Mouse (Mus musculus): ENCODE results near the gene Gm28042. TPM values are rescaled to one million over a fixed set of nuclear protein-coding genes. Genes with fewer than 3 reads are reported as not detected.

Gene Gm28042
- polyA plus RNA-seq, 1 experiment from 2014 or later = 4.3 TPM

- Histone ChIP-seq H3K36me3 (ENCODE audit: control insufficient read depth, insufficient read depth, low read length) (no peaks in the 10 kb centered on the region), H3K4me1 (replicated peaks; ENCODE audit: control insufficient read depth, insufficient read depth) (0 out of 2 replicates have a peak, but pooled peaks cover 3% of the 10 kb centered on the region), H3K9ac (ENCODE audit: low read length) (no peak overlapping the region), H3K27me3 (ENCODE audit: control insufficient read depth, insufficient read depth, low read length) (no peaks in the 10 kb centered on the region), H3K4me3 (ENCODE audit: low read depth, low read length) (no peak overlapping the region), H3K9me3 (ENCODE audit: control insufficient read depth, low read length) (no peaks in the 10 kb centered on the region), H3K27ac (replicated peaks) (no peak overlapping the region), H3K4me2 (replicated peaks; ENCODE audit: low read depth) (no peak overlapping the region)
- ATAC-seq (ENCODE audit: low FRiP score, low TSS enrichment) (no peak), DNase-seq (ENCODE audit: low spot score) (no peak)
- TF ChIP-seq CTCF (IDR thresholded peaks at IDR 0.05; ENCODE audit: low read depth) (peak; percentile 52), EP300 (optimal IDR thresholded peaks at IDR 0.05) (no peak)
- 79% methylated on average over 6 of the region's 6 CpGs for WGBS
Measured at GRCm38 (mm10) chr2:120064639-120065038, 37.3 kb downstream of the Gm28042 start.

- no peak overlapping the region for H3K27ac ChIP-seq (replicated peaks)
- 0 out of 2 replicates have a peak, but pooled peaks cover 3% of the 10 kb centered on the region for H3K4me1 ChIP-seq (replicated peaks; ENCODE audit: control insufficient read depth, insufficient read depth)
- no peak overlapping the region for H3K4me3 ChIP-seq (ENCODE audit: low read depth, low read length)
- H3K9me3 ChIP-seq (ENCODE audit: control insufficient read depth, low read length) = no peaks in the 10 kb centered on the region
- DNase-seq (ENCODE audit: low spot score) (no peak), ATAC-seq (ENCODE audit: low FRiP score, low TSS enrichment) (no peak)
- 91% methylated on average over 10 of the region's 10 CpGs for WGBS
- no peak overlapping the region for H3K4me2 ChIP-seq (replicated peaks; ENCODE audit: low read depth)
- H3K9ac ChIP-seq (ENCODE audit: low read length) = no peak overlapping the region
- no peaks in the 10 kb centered on the region for H3K36me3 ChIP-seq (ENCODE audit: control insufficient read depth, insufficient read depth, low read length)
- TF ChIP-seq EP300 (optimal IDR thresholded peaks at IDR 0.05) (no peak), CTCF (IDR thresholded peaks at IDR 0.05; ENCODE audit: low read depth) (no peak)
- no peaks in the 10 kb centered on the region for H3K27me3 ChIP-seq (ENCODE audit: control insufficient read depth, insufficient read depth, low read length)
Measured at GRCm38 (mm10) chr2:120065243-120065642, 38.0 kb downstream of the Gm28042 start.

GRCm38 (mm10) chr2:120066224-120066623 is 38.9 kb downstream of the Gm28042 start:
- Histone ChIP-seq H3K4me2 (replicated peaks; ENCODE audit: low read depth) (no peak overlapping the region), H3K9ac (ENCODE audit: low read length) (no peak overlapping the region), H3K4me1 (replicated peaks; ENCODE audit: control insufficient read depth, insufficient read depth) (no peaks in the 10 kb centered on the region), H3K4me3 (ENCODE audit: low read depth, low read length) (no peak overlapping the region), H3K27me3 (ENCODE audit: control insufficient read depth, insufficient read depth, low read length) (no peaks in the 10 kb centered on the region), H3K9me3 (ENCODE audit: control insufficient read depth, low read length) (no peaks in the 10 kb centered on the region), H3K27ac (replicated peaks) (no peak overlapping the region), H3K36me3 (ENCODE audit: control insufficient read depth, insufficient read depth, low read length) (no peaks in the 10 kb centered on the region)
- 56% methylated on average over 3 of the region's 3 CpGs for whole genome bisulfite sequencing
- no peak; the same call in 1 of the 2 replicates for ATAC-seq (ENCODE audit: low FRiP score, low TSS enrichment)
- TF ChIP-seq CTCF (IDR thresholded peaks at IDR 0.05; ENCODE audit: low read depth) = no peak
- no peak for TF ChIP-seq EP300 (optimal IDR thresholded peaks at IDR 0.05)
- peak; percentile 63 for DNase-seq (ENCODE audit: low spot score)

GRCm38 (mm10) chr2:120068555-120069465 is 41.5 kb downstream of the Gm28042 start:
- DNase-seq (ENCODE audit: low spot score) = peak; percentile 44
- H3K27ac ChIP-seq (replicated peaks) = no peak overlapping the region
- TF ChIP-seq EP300 (optimal IDR thresholded peaks at IDR 0.05) = no peak
- TF ChIP-seq CTCF (IDR thresholded peaks at IDR 0.05; ENCODE audit: low read depth) = peak; percentile 87
- no peak overlapping the region for H3K4me2 ChIP-seq (replicated peaks; ENCODE audit: low read depth)
- H3K9me3 ChIP-seq (ENCODE audit: control insufficient read depth, low read length) = no peaks in the 10 kb centered on the region
- peak; percentile 21; the same call in 1 of the 2 replicates for ATAC-seq (ENCODE audit: low FRiP score, low TSS enrichment)
- 39% methylated on average over 12 of the region's 16 CpGs for WGBS
- H3K4me3 ChIP-seq (ENCODE audit: low read depth, low read length) = no peak overlapping the region
- no peak overlapping the region for H3K9ac ChIP-seq (ENCODE audit: low read length)
- H3K36me3 ChIP-seq (ENCODE audit: control insufficient read depth, insufficient read depth, low read length) = no peaks in the 10 kb centered on the region
- H3K27me3 ChIP-seq (ENCODE audit: control insufficient read depth, insufficient read depth, low read length) = no peaks in the 10 kb centered on the region
- no peaks in the 10 kb centered on the region for H3K4me1 ChIP-seq (replicated peaks; ENCODE audit: control insufficient read depth, insufficient read depth)

- no peaks in the 10 kb centered on the region for H3K4me1 ChIP-seq (replicated peaks; ENCODE audit: control insufficient read depth, insufficient read depth)
- no peaks in the 10 kb centered on the region for H3K9me3 ChIP-seq (ENCODE audit: control insufficient read depth, low read length)
- H3K27ac ChIP-seq (replicated peaks) = no peak overlapping the region
- WGBS = 70% methylated on average over 8 of the region's 8 CpGs
- DNase-seq (ENCODE audit: low spot score) (no peak), ATAC-seq (ENCODE audit: low FRiP score, low TSS enrichment) (no peak)
- TF ChIP-seq EP300 (optimal IDR thresholded peaks at IDR 0.05) = no peak
- no peak for TF ChIP-seq CTCF (IDR thresholded peaks at IDR 0.05; ENCODE audit: low read depth)
- no peaks in the 10 kb centered on the region for H3K36me3 ChIP-seq (ENCODE audit: control insufficient read depth, insufficient read depth, low read length)
- no peak overlapping the region for H3K4me2 ChIP-seq (replicated peaks; ENCODE audit: low read depth)
- no peak overlapping the region for H3K9ac ChIP-seq (ENCODE audit: low read length)
- no peaks in the 10 kb centered on the region for H3K27me3 ChIP-seq (ENCODE audit: control insufficient read depth, insufficient read depth, low read length)
- H3K4me3 ChIP-seq (ENCODE audit: low read depth, low read length) = no peak overlapping the region
Measured at GRCm38 (mm10) chr2:120069466-120069990, 42.2 kb downstream of the Gm28042 start.

- no peak for DNase-seq (ENCODE audit: low spot score)
- no peak for TF ChIP-seq EP300 (optimal IDR thresholded peaks at IDR 0.05)
- no peak for TF ChIP-seq CTCF (IDR thresholded peaks at IDR 0.05; ENCODE audit: low read depth)
- no peaks in the 10 kb centered on the region for H3K9me3 ChIP-seq (ENCODE audit: control insufficient read depth, low read length)
Measured at GRCm38 (mm10) chr2:120074096-120074495, 46.8 kb downstream of the Gm28042 start.

More at GRCm38 (mm10) chr2:120074096-120074495, 46.8 kb downstream of the Gm28042 start:
- Histone ChIP-seq H3K36me3 (ENCODE audit: control insufficient read depth, insufficient read depth, low read length) (no peaks in the 10 kb centered on the region), H3K4me2 (replicated peaks; ENCODE audit: low read depth) (no peak overlapping the region), H3K9ac (ENCODE audit: low read length) (no peak overlapping the region), H3K27me3 (ENCODE audit: control insufficient read depth, insufficient read depth, low read length) (no peaks in the 10 kb centered on the region), H3K27ac (replicated peaks) (no peak overlapping the region), H3K4me1 (replicated peaks; ENCODE audit: control insufficient read depth, insufficient read depth) (no peaks in the 10 kb centered on the region), H3K4me3 (ENCODE audit: low read depth, low read length) (no peak overlapping the region)
- no peak for ATAC-seq (ENCODE audit: low FRiP score, low TSS enrichment)
- WGBS = 81% methylated on average over 4 of the region's 4 CpGs

Measured in stomach, postnatal 0 days (tissue).